Mouse (Mus musculus) olfactory bulb, adult 2 months (tissue): ENCODE measurements at regions not wholly inside any gene's neighbourhood (a gene's known extent, or its start where the extent isn't known, plus 50 kb on each side); places are given as distances from the start of the nearest gene placed in this dataset.

Experiments used
- CTCF ChIP-seq: fragments of 200-500 bp; IDR thresholded peaks from 2 replicates; pipeline ENCODE4 v1.5.1; 2012; ENCODE audit warnings: low read depth, mild to moderate bottlenecking, low read length, moderate library complexity; ENCODE audit not compliant: insufficient read depth
- POLR2A ChIP-seq: fragments of 200-500 bp; IDR thresholded peaks from 2 replicates; pipeline ENCODE4 v1.6.1; 2012; ENCODE audit warnings: mild to moderate bottlenecking, low read depth, low read length, moderate library complexity; ENCODE audit not compliant: insufficient read depth

DNA sequence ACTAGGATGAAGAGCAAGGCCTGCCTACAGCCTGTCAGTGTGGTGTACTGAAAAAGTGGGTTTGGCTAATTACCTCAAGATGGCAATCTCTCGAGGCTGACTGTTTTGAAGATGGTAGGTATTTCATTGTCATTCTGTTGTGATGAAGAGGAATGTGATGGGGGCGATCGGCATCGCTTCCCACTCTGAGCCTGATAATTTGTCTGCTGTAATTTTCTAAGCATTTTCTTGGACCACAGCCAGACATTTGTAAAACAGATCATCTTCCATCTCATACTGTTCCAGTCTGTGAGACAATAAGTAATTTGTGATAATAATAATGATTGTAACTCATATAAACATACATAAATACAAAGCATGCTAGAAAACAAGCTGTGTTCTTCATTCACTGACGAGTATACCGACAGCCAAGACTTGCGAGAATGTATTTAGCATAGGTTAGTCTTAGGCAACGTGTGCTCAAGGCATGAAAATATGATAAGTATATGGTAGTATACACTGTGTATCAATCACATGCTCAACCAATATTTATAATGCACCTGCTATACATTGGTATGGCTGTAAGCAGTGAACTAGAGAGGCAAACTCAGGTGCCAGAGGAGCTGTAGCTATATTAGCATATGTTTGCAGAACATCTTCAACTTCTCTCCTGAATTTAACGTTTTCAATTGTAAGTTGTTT is 574.1 kb upstream of the Slc39a10 start:
- TF ChIP-seq POLR2A (no peak), CTCF (no peak)
